Mouse (Mus musculus) v-Abl transformed pro-B cells (cell line): Measurements from ENCODE around the gene Ckm.

Experiments
- in situ Hi-C, 2 experiments: fragments of 400-800 bp; cut with MboI; formaldehyde crosslinking; loops; one replicate each; pipeline ENCODE4 v1.15.1; 2025; ENCODE audit not compliant: unreplicated experiment in 2 of 2

Ckm gene

GRCm38 (mm10) chr7:19426888-19427287 lies 22.3 kb downstream of the Ckm start:
- in situ Hi-C loops = loop anchor here in 1 of 2 experiments (10.0 kb wide), 1 partner anchor 358 kb away; no protein-coding TSS in a partner anchor

GRCm38 (mm10) chr7:19427999-19428650 lies 23.5 kb downstream of the Ckm start:
- in situ Hi-C loops = loop anchor here in 1 of 2 experiments (10.0 kb wide), 1 partner anchor 357 kb away; no protein-coding TSS in a partner anchor

GRCm38 (mm10) chr7:19429726-19430125 lies 25.1 kb downstream of the Ckm start:
- in situ Hi-C loops = loop anchor here in 1 of 2 experiments (10.0 kb wide), 1 partner anchor 355 kb away; no protein-coding TSS in a partner anchor

- in situ Hi-C loops = no loop called here
Observed at GRCm38 (mm10) chr7:19430402-19430801, 25.8 kb downstream of the Ckm start.

GRCm38 (mm10) chr7:19432475-19432874 lies 27.9 kb downstream of the Ckm start:
- in situ Hi-C loops = no loop called here

GRCm38 (mm10) chr7:19436276-19436675 lies 31.7 kb downstream of the Ckm start:
- in situ Hi-C loops = no loop called here

- in situ Hi-C loops = no loop called here
Observed at GRCm38 (mm10) chr7:19437048-19437447, 32.5 kb downstream of the Ckm start.

GRCm38 (mm10) chr7:19441448-19442091 lies 37.0 kb downstream of the Ckm start:
- in situ Hi-C loops = no loop called here

- in situ Hi-C loops = no loop called here
Observed at GRCm38 (mm10) chr7:19443344-19443743, 38.8 kb downstream of the Ckm start.

- in situ Hi-C loops = no loop called here
Observed at GRCm38 (mm10) chr7:19444801-19445200, 40.2 kb downstream of the Ckm start.

- in situ Hi-C loops = no loop called here
Observed at GRCm38 (mm10) chr7:19447689-19448088, 43.1 kb downstream of the Ckm start.

GRCm38 (mm10) chr7:19449165-19449564 lies 44.6 kb downstream of the Ckm start:
- in situ Hi-C loops = no loop called here

- in situ Hi-C loops = no loop called here
Observed at GRCm38 (mm10) chr7:19455186-19455585, 50.6 kb downstream of the Ckm start.

- in situ Hi-C loops = no loop called here
Observed at GRCm38 (mm10) chr7:19455819-19456495, 51.4 kb downstream of the Ckm start.

GRCm38 (mm10) chr7:19456628-19457027 lies 52.1 kb downstream of the Ckm start:
- in situ Hi-C loops = no loop called here

- in situ Hi-C loops = no loop called here
Observed at GRCm38 (mm10) chr7:19457414-19458071, 53.0 kb downstream of the Ckm start.

GRCm38 (mm10) chr7:19458072-19458486 lies 53.5 kb downstream of the Ckm start:
- in situ Hi-C loops = no loop called here

- in situ Hi-C loops = no loop called here
Observed at GRCm38 (mm10) chr7:19458591-19459111, 54.1 kb downstream of the Ckm start, which contains the start of gene Mark4. Gene Mark4, minus strand, starts transcription at chr7:19458821.

GRCm38 (mm10) chr7:19459144-19459870 lies 54.7 kb downstream of the Ckm start:
- in situ Hi-C loops = no loop called here

- in situ Hi-C loops = loop anchor here in 1 of 2 experiments (5.0 kb wide), 1 partner anchor 37 kb away; no protein-coding TSS in a partner anchor
Observed at GRCm38 (mm10) chr7:19460500-19460899, 55.9 kb downstream of the Ckm start.
